Mouse (Mus musculus) erythroblast, embryonic 14.5 days (primary cell): ENCODE data around the gene Slc26a5. TPM values are rescaled to one million over a fixed set of nuclear protein-coding genes. Genes with fewer than 3 reads are reported as not detected.

Experiments used
- H3K27me3 ChIP-seq: 2 replicates; pipeline ENCODE4 v1.6.1; 2012; ENCODE audit warnings: inconsistent platforms; ENCODE audit not compliant: control insufficient read depth
- H3K36me3 ChIP-seq: 2 replicates; pipeline ENCODE4 v1.6.1; 2012; ENCODE audit warnings: mild to moderate bottlenecking, inconsistent platforms; ENCODE audit not compliant: control insufficient read depth
- H3K4me1 ChIP-seq: 2 replicates; pipeline ENCODE4 v1.6.1; 2012; ENCODE audit warnings: inconsistent platforms; ENCODE audit not compliant: control insufficient read depth
- H3K4me3 ChIP-seq: replicated peaks from 2 replicates; pipeline ENCODE3; 2012; ENCODE audit warnings: moderate library complexity, mild to moderate bottlenecking, inconsistent platforms
- H3K9me3 ChIP-seq: 2 replicates; pipeline ENCODE4 v1.6.1; 2012; ENCODE audit warnings: low read length, inconsistent platforms, mixed read lengths; ENCODE audit not compliant: control insufficient read depth
- GATA1 ChIP-seq: IDR thresholded peaks from 2 replicates; pipeline ENCODE4 v1.6.1; 2012; ENCODE audit warnings: low read length, inconsistent platforms, mixed read lengths
- TAL1 ChIP-seq: IDR thresholded peaks from 3 replicates; pipeline ENCODE4 v1.6.1; 2012; ENCODE audit warnings: low read length, inconsistent platforms, mixed read lengths
- polyA plus RNA-seq: library from polyadenylated mRNA; stranded (reverse); fragments of >175 nt; gene quantifications from 2 replicates; pipeline ENCODE4 v1.2.3, GENCODE M21; 2012

The Slc26a5 gene
- polyA plus RNA-seq, result not detected in 2 replicates

DNA sequence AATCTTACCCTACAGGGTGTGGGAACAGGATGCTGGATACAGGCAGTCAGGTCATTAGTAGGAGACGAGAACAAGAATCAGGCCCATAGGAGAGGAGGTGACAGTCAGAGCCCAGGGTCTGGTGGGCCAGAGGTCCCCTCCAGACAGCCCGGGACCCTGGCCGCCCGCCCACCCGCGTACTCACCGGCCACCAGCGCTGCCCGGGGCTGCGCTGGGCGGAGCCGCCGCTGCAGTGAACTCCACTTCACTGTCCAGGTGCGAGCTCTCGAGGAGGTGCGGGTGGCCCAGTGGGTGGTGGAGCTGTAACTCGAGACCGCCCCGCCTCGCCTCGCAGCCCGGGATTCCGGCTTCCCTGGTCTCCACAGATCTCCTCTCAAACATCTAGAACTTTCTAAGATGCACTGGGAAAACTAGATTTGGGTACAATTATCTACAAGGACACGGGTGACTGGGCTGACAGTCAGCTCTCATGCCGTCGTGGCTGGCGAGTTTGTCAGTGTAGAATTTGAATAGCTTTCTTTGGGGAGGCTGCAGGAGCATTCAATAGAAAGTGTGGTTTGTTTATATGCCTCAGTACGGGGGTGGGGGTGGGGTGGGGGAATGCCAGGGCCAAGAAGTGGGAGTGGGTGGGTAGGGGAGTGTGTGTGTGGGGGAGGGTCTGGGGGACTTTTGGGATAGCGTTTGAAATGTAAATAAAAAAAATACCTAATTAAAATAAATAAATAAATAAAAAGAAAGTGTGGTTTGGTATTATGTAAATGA is at the start of gene Slc26a5:
Slc26a5 (minus strand) TSS at position 259 of the 762 bp plus-strand sequence.
- Histone ChIP-seq H3K27me3 (peaks cover 20% of the 10 kb centered on the region), H3K4me3 (no peak within 1 kb of the TSS), H3K4me1 (no peaks in the 10 kb centered on the region), H3K9me3 (no peaks in the 10 kb centered on the region), H3K36me3 (no peaks in the 10 kb centered on the region)
- TF ChIP-seq GATA1 (no peak), TAL1 (no peak)

- peaks cover 2% of the 10 kb centered on the region; the same call in 1 of the 2 replicates for H3K36me3 ChIP-seq
- H3K4me1 ChIP-seq, result no peaks in the 10 kb centered on the region
- no peaks in the 10 kb centered on the region for H3K9me3 ChIP-seq
- no peaks in the 10 kb centered on the region for H3K27me3 ChIP-seq
- TF ChIP-seq GATA1 (no peak), TAL1 (no peak)
- no peak overlapping the region for H3K4me3 ChIP-seq
Measured at GRCm38 (mm10) chr5:21914776-21915175, 49.4 kb upstream of the Slc26a5 start.

GRCm38 (mm10) chr5:21912835-21913530 is 47.6 kb upstream of the Slc26a5 start:
- Histone ChIP-seq H3K4me1 (no peaks in the 10 kb centered on the region), H3K36me3 (peaks cover 2% of the 10 kb centered on the region; the same call in 1 of the 2 replicates), H3K27me3 (no peaks in the 10 kb centered on the region), H3K9me3 (peaks cover 6% of the 10 kb centered on the region), H3K4me3 (no peak overlapping the region)
- TF ChIP-seq TAL1 (no peak), GATA1 (no peak)

- no peaks in the 10 kb centered on the region for H3K27me3 ChIP-seq
- H3K36me3 ChIP-seq, result peaks cover 2% of the 10 kb centered on the region; the same call in 1 of the 2 replicates
- no peak overlapping the region for H3K4me3 ChIP-seq
- peaks cover 6% of the 10 kb centered on the region for H3K9me3 ChIP-seq
- TF ChIP-seq GATA1, result no peak
- H3K4me1 ChIP-seq, result no peaks in the 10 kb centered on the region
Measured at GRCm38 (mm10) chr5:21910726-21911125, 45.3 kb upstream of the Slc26a5 start.

GRCm38 (mm10) chr5:21909713-21910112 is 44.3 kb upstream of the Slc26a5 start:
- H3K36me3 ChIP-seq, result peaks cover 2% of the 10 kb centered on the region; the same call in 1 of the 2 replicates
- H3K4me3 ChIP-seq, result no peak overlapping the region
- H3K9me3 ChIP-seq, result peaks cover 6% of the 10 kb centered on the region
- TF ChIP-seq TAL1 (no peak), GATA1 (no peak)
- H3K4me1 ChIP-seq, result no peaks in the 10 kb centered on the region
- no peaks in the 10 kb centered on the region for H3K27me3 ChIP-seq

DNA sequence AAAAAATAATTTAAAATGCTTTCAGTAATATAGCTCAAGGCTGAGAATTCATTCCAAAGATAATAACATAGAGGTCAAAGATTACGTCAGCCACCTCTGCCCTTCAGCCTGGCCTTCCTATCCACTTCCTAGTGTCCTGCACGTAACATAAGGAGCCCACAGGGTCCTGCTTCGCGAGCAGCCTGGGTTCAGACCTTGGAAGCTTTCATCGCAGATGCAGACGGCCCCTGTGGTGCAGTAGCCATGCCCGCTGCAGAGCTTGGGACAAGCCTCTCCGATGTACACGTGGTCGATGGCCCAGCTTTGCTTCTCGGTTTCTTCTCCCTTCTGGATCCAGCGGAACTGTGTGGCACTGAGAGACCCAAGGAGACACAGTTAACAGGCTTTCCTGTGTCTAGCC is 36.0 kb upstream of the Slc26a5 start:
- Histone ChIP-seq H3K27me3 (no peaks in the 10 kb centered on the region), H3K4me1 (no peaks in the 10 kb centered on the region), H3K36me3 (peaks cover 7% of the 10 kb centered on the region; the same call in 1 of the 2 replicates), H3K4me3 (no peak overlapping the region), H3K9me3 (no peaks in the 10 kb centered on the region)
- TF ChIP-seq TAL1, result no peak
- no peak for TF ChIP-seq GATA1

GRCm38 (mm10) chr5:21900891-21901290 is 35.5 kb upstream of the Slc26a5 start:
- TF ChIP-seq GATA1, result no peak
- TF ChIP-seq TAL1, result no peak

DNA sequence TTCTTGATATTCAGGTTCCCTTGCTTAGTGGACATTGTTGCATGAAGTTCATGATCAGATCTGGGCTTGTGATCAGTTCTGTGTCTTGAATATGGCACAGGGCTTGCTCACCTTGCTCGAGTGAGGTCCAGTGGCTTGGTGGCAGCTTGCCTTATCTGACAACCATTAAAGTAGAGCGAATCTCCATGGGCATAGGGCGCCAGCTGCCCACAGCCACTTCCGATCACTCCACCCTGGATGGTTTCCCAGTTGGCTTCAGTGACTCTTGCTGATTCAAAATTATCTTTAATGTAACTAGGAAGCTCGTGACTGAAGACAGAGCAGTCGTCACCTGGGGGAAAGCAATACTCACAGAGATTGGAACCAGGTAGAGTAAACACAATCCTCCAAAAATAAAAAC is 33.5 kb upstream of the Slc26a5 start:
- TF ChIP-seq GATA1, result no peak
- no peak for TF ChIP-seq TAL1
- Histone ChIP-seq H3K4me1 (no peaks in the 10 kb centered on the region), H3K4me3 (no peak overlapping the region), H3K27me3 (no peaks in the 10 kb centered on the region), H3K36me3 (peaks cover 7% of the 10 kb centered on the region; the same call in 1 of the 2 replicates), H3K9me3 (no peaks in the 10 kb centered on the region)

More at GRCm38 (mm10) chr5:21900891-21901290, 35.5 kb upstream of the Slc26a5 start:
- Histone ChIP-seq H3K9me3 (no peaks in the 10 kb centered on the region), H3K4me3 (no peak overlapping the region), H3K4me1 (no peaks in the 10 kb centered on the region), H3K27me3 (no peaks in the 10 kb centered on the region), H3K36me3 (peaks cover 7% of the 10 kb centered on the region; the same call in 1 of the 2 replicates)

DNA sequence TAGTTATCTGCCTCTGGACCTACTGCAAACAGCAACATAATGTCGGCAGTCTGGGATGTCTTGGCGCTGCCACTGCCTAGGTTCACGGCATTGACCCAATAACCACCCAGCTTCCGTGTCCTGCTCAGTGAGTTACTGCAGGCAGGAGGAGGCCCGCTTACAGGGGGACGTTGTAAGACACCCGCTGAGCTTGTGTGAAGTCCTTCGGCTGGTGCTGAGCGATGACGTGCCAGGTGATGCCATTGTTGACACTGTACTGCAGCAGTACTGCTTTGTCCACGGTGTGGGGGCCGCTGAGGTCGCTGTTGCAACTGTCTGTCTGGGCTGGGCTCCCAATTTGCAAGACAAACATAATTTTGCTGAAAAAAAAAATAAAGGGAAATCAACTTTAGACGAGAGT is 31.2 kb upstream of the Slc26a5 start:
- TF ChIP-seq GATA1 (no peak), TAL1 (no peak)
- Histone ChIP-seq H3K36me3 (peaks cover 7% of the 10 kb centered on the region; the same call in 1 of the 2 replicates), H3K9me3 (no peaks in the 10 kb centered on the region), H3K27me3 (no peaks in the 10 kb centered on the region), H3K4me3 (no peak overlapping the region), H3K4me1 (no peaks in the 10 kb centered on the region)
